Mouse (Mus musculus): Measurements from ENCODE around the gene Zfp326. TPM values are rescaled to one million over a fixed set of nuclear protein-coding genes. Genes with fewer than 3 reads are reported as not detected.
A peak's percentile ranks its signal among the peaks of the same experiment; 100 is the strongest.

Gene Zfp326
- polyA plus RNA-seq, 1 experiment = 42.6 TPM

DNA sequence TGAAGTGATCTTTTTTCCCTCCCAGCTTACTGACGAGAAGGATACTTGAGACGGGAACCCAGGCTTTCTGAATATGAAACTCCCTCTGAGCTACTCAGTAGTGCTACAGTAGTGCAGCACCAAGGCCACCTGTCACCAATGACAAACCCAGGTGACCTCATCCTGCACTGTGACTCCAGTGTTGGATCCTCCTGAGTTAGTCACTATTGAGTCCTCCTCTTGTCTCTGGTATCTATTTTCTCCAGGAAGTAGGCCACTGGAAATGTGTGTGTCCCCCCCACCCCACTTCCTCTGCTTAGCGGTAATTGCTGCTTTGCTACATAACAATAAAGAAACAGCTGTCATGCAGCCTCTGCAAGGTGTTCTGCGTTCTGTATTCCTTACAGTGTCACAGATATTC lies 27.1 kb upstream of the Zfp326 start:
- no peak for TF ChIP-seq EP300 (IDR thresholded peaks at IDR 0.05; ENCODE audit: insufficient read depth, low read depth, low read length)
- TF ChIP-seq POLR2A (IDR thresholded peaks at IDR 0.05; ENCODE audit: insufficient read depth, low read length) = no peak
- no peak for TF ChIP-seq CTCF (IDR thresholded peaks at IDR 0.05; ENCODE audit: low read depth, low read length)
- no peak overlapping the region for H3K27ac ChIP-seq (ENCODE audit: insufficient read depth, low read length)
- no peak overlapping the region for H3K4me3 ChIP-seq (ENCODE audit: low read depth, low read length)
- no peaks in the 10 kb centered on the region for H3K27me3 ChIP-seq (ENCODE audit: control insufficient read depth, insufficient read depth, low read length, poor library complexity, severe bottlenecking)
- no peak overlapping the region for H3K9ac ChIP-seq (ENCODE audit: low read depth, poor library complexity, severe bottlenecking)
- no peaks in the 10 kb centered on the region for H3K4me1 ChIP-seq (ENCODE audit: control insufficient read depth, insufficient read depth, low read length)
- no peaks in the 10 kb centered on the region for H3K36me3 ChIP-seq (ENCODE audit: control insufficient read depth, insufficient read depth, low read length, poor library complexity, severe bottlenecking)
- no peaks in the 10 kb centered on the region for H3K9me3 ChIP-seq (replicated peaks; ENCODE audit: control insufficient read depth, insufficient read depth, low read length, poor library complexity, severe bottlenecking)

DNA sequence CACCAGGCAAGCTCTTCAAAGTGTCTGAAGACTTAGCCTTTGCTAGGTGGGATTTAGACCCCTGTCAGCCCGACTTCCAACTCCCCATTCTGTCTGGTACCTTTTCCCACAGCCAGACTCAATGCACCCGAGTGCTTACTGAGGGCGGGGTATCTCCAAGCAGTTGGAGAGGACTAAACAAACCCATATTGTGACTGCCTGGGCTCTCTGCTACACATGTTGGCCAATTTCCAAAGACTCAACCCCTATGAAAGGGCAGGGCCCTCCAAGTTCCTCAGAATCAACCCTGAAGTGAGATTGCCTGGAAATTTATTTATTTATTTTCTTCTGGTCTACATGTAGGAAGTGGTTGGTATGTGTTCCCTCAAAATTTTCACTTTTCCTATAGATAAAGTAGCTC lies 26.7 kb upstream of the Zfp326 start:
- H3K27ac ChIP-seq (ENCODE audit: insufficient read depth, low read length) = no peak overlapping the region
- no peaks in the 10 kb centered on the region for H3K27me3 ChIP-seq (ENCODE audit: control insufficient read depth, insufficient read depth, low read length, poor library complexity, severe bottlenecking)
- H3K4me1 ChIP-seq (ENCODE audit: control insufficient read depth, insufficient read depth, low read length) = no peaks in the 10 kb centered on the region
- H3K4me3 ChIP-seq (ENCODE audit: low read depth, low read length) = no peak overlapping the region
- H3K9me3 ChIP-seq (replicated peaks; ENCODE audit: control insufficient read depth, insufficient read depth, low read length, poor library complexity, severe bottlenecking) = no peaks in the 10 kb centered on the region
- H3K9ac ChIP-seq (ENCODE audit: low read depth, poor library complexity, severe bottlenecking) = no peak overlapping the region
- TF ChIP-seq POLR2A (IDR thresholded peaks at IDR 0.05; ENCODE audit: insufficient read depth, low read length) (no peak), EP300 (IDR thresholded peaks at IDR 0.05; ENCODE audit: insufficient read depth, low read depth, low read length) (no peak), CTCF (IDR thresholded peaks at IDR 0.05; ENCODE audit: low read depth, low read length) (no peak)
- H3K36me3 ChIP-seq (ENCODE audit: control insufficient read depth, insufficient read depth, low read length, poor library complexity, severe bottlenecking) = no peaks in the 10 kb centered on the region

DNA sequence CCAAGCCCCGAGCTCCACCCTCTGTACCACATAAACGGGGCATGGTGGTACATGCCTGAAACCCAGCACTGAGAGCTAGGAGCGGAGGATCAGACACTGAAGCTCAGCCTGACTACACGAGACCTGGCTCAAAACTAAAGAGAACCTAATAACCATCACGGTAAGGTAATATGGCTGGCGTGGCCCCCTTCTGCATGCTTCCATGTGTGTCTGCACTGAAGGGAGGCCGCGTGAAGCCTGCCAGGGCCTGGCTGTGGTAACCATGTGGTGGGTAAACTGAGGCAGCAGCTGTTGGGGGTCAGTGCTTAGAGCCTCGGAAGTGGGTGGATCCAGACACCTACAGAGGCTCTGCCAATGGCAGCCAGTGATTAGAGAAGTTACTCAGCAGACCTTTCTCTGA lies 23.1 kb upstream of the Zfp326 start:
- no peak for TF ChIP-seq POLR2A (IDR thresholded peaks at IDR 0.05; ENCODE audit: insufficient read depth, low read length)
- no peak for TF ChIP-seq CTCF (IDR thresholded peaks at IDR 0.05; ENCODE audit: low read depth, low read length)
- no peak for TF ChIP-seq EP300 (IDR thresholded peaks at IDR 0.05; ENCODE audit: insufficient read depth, low read depth, low read length)
- no peaks in the 10 kb centered on the region for H3K36me3 ChIP-seq (ENCODE audit: control insufficient read depth, insufficient read depth, low read length, poor library complexity, severe bottlenecking)
- H3K4me1 ChIP-seq (ENCODE audit: control insufficient read depth, insufficient read depth, low read length) = no peaks in the 10 kb centered on the region
- no peaks in the 10 kb centered on the region for H3K27me3 ChIP-seq (ENCODE audit: control insufficient read depth, insufficient read depth, low read length, poor library complexity, severe bottlenecking)
- H3K9ac ChIP-seq (ENCODE audit: low read depth, poor library complexity, severe bottlenecking) = no peak overlapping the region
- no peak overlapping the region for H3K27ac ChIP-seq (ENCODE audit: insufficient read depth, low read length)
- no peak overlapping the region for H3K4me3 ChIP-seq (ENCODE audit: low read depth, low read length)
- no peaks in the 10 kb centered on the region for H3K9me3 ChIP-seq (replicated peaks; ENCODE audit: control insufficient read depth, insufficient read depth, low read length, poor library complexity, severe bottlenecking)

DNA sequence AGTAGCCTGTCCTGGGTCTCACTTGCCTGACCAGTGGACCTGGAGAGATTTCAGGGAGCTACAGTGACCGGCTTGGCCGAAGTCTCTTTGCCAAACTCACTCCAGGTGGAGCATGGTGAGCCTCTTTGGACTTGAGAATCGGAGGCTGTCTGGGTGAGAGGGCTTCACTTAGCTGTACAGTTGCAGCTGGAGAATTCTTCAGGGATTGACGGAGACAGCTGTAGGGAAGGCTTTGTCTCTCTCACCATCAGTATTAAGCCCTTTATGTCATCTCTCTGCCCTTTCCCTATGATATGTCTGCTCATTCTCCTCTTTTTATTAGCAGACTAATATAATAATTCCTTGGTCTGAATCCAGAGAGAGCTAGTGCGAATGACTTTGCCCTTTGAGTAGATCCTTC lies 18.9 kb upstream of the Zfp326 start:
- Histone ChIP-seq H3K9ac (ENCODE audit: low read depth, poor library complexity, severe bottlenecking) (no peak overlapping the region), H3K27me3 (ENCODE audit: control insufficient read depth, insufficient read depth, low read length, poor library complexity, severe bottlenecking) (no peaks in the 10 kb centered on the region), H3K9me3 (replicated peaks; ENCODE audit: control insufficient read depth, insufficient read depth, low read length, poor library complexity, severe bottlenecking) (no peaks in the 10 kb centered on the region), H3K4me3 (ENCODE audit: low read depth, low read length) (no peak overlapping the region), H3K36me3 (ENCODE audit: control insufficient read depth, insufficient read depth, low read length, poor library complexity, severe bottlenecking) (no peaks in the 10 kb centered on the region), H3K27ac (ENCODE audit: insufficient read depth, low read length) (no peak overlapping the region), H3K4me1 (ENCODE audit: control insufficient read depth, insufficient read depth, low read length) (no peaks in the 10 kb centered on the region)
- TF ChIP-seq POLR2A (IDR thresholded peaks at IDR 0.05; ENCODE audit: insufficient read depth, low read length) (no peak), EP300 (IDR thresholded peaks at IDR 0.05; ENCODE audit: insufficient read depth, low read depth, low read length) (no peak), CTCF (IDR thresholded peaks at IDR 0.05; ENCODE audit: low read depth, low read length) (no peak)

DNA sequence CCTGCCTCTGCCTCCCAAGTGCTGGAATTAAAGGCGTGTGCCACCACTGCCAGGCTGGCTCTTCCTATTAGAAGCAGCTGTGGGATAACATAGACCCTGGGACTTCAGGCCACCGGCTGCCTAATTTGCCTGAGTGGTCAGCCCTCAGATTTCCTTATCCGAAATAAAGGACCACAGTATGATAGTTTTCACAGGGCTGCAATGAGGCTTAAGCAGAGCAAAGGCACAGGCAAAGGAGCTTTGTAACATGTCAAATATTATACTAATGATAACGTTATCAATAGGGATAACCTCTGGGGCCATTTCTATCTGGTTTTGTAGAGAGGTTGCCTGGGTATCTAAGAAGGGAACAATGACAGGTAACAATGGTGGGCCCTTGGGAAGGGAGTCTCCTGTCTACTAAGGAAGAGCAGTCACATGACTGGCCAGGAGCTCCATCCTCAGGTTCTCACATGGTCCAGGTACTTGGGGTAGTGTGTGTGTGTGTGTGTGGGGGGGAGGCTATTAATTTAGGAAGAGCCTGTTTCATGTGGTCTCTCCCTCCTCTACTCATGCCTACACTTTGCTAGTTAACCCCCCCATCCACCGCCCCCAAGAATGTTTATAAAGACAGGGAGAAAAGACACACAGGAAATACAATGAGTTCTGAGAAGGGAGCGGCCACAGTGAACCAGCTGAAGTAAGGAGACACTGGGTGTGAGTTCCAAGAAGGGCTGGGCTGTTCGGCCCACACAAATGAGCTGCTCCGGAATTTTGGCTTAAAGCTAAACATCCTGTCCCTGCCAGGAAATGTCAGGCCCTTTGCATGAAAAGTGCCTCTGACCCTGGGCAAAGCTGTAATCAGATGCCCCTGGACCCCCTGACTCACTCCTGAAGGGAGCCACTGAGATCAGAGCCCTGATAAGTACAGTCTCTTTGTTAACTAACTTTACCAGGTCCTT lies 17.3 kb upstream of the Zfp326 start:
- Histone ChIP-seq H3K27ac (ENCODE audit: insufficient read depth, low read length) (peak overlapping the region; percentile 88), H3K4me1 (ENCODE audit: control insufficient read depth, insufficient read depth, low read length) (no peaks in the 10 kb centered on the region), H3K4me3 (ENCODE audit: low read depth, low read length) (no peak overlapping the region), H3K36me3 (ENCODE audit: control insufficient read depth, insufficient read depth, low read length, poor library complexity, severe bottlenecking) (no peaks in the 10 kb centered on the region), H3K27me3 (ENCODE audit: control insufficient read depth, insufficient read depth, low read length, poor library complexity, severe bottlenecking) (no peaks in the 10 kb centered on the region), H3K9ac (ENCODE audit: low read depth, poor library complexity, severe bottlenecking) (peak overlapping the region; percentile 40), H3K9me3 (replicated peaks; ENCODE audit: control insufficient read depth, insufficient read depth, low read length, poor library complexity, severe bottlenecking) (no peaks in the 10 kb centered on the region)
- no peak for TF ChIP-seq POLR2A (IDR thresholded peaks at IDR 0.05; ENCODE audit: insufficient read depth, low read length)
- peak; percentile 87 for TF ChIP-seq EP300 (IDR thresholded peaks at IDR 0.05; ENCODE audit: insufficient read depth, low read depth, low read length)

DNA sequence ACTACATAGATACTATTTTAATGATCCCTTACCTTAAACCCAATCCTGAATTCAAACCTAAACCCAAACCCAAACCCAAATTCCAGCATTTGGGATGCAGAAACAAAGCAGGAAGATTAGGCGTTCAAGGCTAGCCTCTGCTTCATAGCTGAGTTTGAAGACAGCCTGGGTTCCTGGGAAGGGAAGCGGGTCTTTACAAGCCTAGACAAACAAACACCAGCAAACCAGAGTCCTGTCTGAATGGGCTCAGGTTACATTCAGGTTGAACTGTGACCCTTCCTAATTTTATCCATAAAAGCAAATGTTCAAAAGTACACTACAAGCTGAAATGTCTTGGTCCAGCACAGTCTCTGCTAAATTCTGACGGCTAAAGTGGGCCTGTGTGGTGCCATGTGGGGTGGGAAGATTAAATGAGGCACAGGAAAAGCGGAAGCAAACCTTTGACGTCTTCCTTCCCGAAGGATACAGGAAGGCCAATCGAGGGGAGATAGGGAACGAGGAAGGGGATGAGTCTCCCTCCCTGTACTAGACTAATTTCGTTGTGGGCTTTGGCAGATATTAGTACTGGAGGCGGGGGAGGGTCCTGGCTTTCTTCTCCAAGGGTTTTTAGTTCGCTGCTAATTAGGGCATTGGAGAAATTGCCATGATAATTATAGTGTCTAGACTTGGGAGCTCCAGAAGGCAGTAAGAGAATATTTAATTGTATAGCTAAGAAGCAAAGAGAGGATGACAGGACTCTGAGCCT lies 16.5 kb upstream of the Zfp326 start:
- peak overlapping the region; percentile 88 for H3K27ac ChIP-seq (ENCODE audit: insufficient read depth, low read length)
- H3K4me1 ChIP-seq (ENCODE audit: control insufficient read depth, insufficient read depth, low read length) = no peaks in the 10 kb centered on the region
- H3K4me3 ChIP-seq (ENCODE audit: low read depth, low read length) = no peak overlapping the region
- H3K9me3 ChIP-seq (replicated peaks; ENCODE audit: control insufficient read depth, insufficient read depth, low read length, poor library complexity, severe bottlenecking) = no peaks in the 10 kb centered on the region
- no peaks in the 10 kb centered on the region for H3K36me3 ChIP-seq (ENCODE audit: control insufficient read depth, insufficient read depth, low read length, poor library complexity, severe bottlenecking)
- no peak for TF ChIP-seq EP300 (IDR thresholded peaks at IDR 0.05; ENCODE audit: insufficient read depth, low read depth, low read length)
- TF ChIP-seq CTCF (IDR thresholded peaks at IDR 0.05; ENCODE audit: low read depth, low read length) = no peak
- TF ChIP-seq POLR2A (IDR thresholded peaks at IDR 0.05; ENCODE audit: insufficient read depth, low read length) = no peak
- no peaks in the 10 kb centered on the region for H3K27me3 ChIP-seq (ENCODE audit: control insufficient read depth, insufficient read depth, low read length, poor library complexity, severe bottlenecking)
- H3K9ac ChIP-seq (ENCODE audit: low read depth, poor library complexity, severe bottlenecking) = no peak overlapping the region; the same call in 1 of the 2 replicates
